Mouse (Mus musculus) retina, embryonic 14.5 days (tissue): ENCODE measurements around the gene Xrcc5.

Experiments
- DNase-seq: peaks from one replicate; pipeline ENCODE4 v3.0.0-alpha.2; 2015; ENCODE audit warnings: low spot score

Gene Xrcc5

GRCm38 (mm10) chr1:72390420-72390819 lies 83.2 kb downstream of the Xrcc5 start:
- DNase-seq = no peak

- DNase-seq = no peak
Measured at GRCm38 (mm10) chr1:72399720-72400401, 92.6 kb downstream of the Xrcc5 start.

GRCm38 (mm10) chr1:72400616-72401015 lies 93.4 kb downstream of the Xrcc5 start:
- DNase-seq = no peak

- DNase-seq = no peak
Measured at GRCm38 (mm10) chr1:72401331-72402069, 94.3 kb downstream of the Xrcc5 start.

- DNase-seq = no peak
Measured at GRCm38 (mm10) chr1:72406505-72407079, 99.4 kb downstream of the Xrcc5 start.

- DNase-seq = no peak
Measured at GRCm38 (mm10) chr1:72409936-72410335, 102.7 kb downstream of the Xrcc5 start.

- DNase-seq = no peak
Measured at GRCm38 (mm10) chr1:72411108-72411507, 103.9 kb downstream of the Xrcc5 start.

GRCm38 (mm10) chr1:72413205-72413604 lies 106.0 kb downstream of the Xrcc5 start:
- no peak for DNase-seq

- DNase-seq = peak; percentile 28
Measured at GRCm38 (mm10) chr1:72414133-72414532, 106.9 kb downstream of the Xrcc5 start.

- peak; percentile 46 for DNase-seq
Measured at GRCm38 (mm10) chr1:72414561-72415253, 107.5 kb downstream of the Xrcc5 start.

GRCm38 (mm10) chr1:72418744-72419655 lies 111.8 kb downstream of the Xrcc5 start:
- DNase-seq = no peak

GRCm38 (mm10) chr1:72420220-72420619 lies 113.0 kb downstream of the Xrcc5 start:
- DNase-seq = no peak

- DNase-seq = no peak
Measured at GRCm38 (mm10) chr1:72422121-72422520, 114.9 kb downstream of the Xrcc5 start.

GRCm38 (mm10) chr1:72426456-72426855 lies 119.2 kb downstream of the Xrcc5 start:
- no peak for DNase-seq

- DNase-seq = no peak
Measured at GRCm38 (mm10) chr1:72428526-72428925, 121.3 kb downstream of the Xrcc5 start.

GRCm38 (mm10) chr1:72429107-72429807 lies 122.0 kb downstream of the Xrcc5 start:
- DNase-seq = no peak

- no peak for DNase-seq
Measured at GRCm38 (mm10) chr1:72432579-72432978, 125.4 kb downstream of the Xrcc5 start.

- DNase-seq = no peak
Measured at GRCm38 (mm10) chr1:72434510-72434909, 127.3 kb downstream of the Xrcc5 start.

GRCm38 (mm10) chr1:72436967-72437366 lies 129.7 kb downstream of the Xrcc5 start:
- DNase-seq = no peak

GRCm38 (mm10) chr1:72439146-72439545 lies 131.9 kb downstream of the Xrcc5 start:
- peak; percentile 56 for DNase-seq

- DNase-seq = no peak
Measured at GRCm38 (mm10) chr1:72442747-72443146, 135.5 kb downstream of the Xrcc5 start.
